Mouse (Mus musculus): ENCODE measurements around the gene Gdf11. TPM values are rescaled to one million over a fixed set of nuclear protein-coding genes. Genes with fewer than 3 reads are reported as not detected.

Gdf11 gene
- 0.09 and 0.11 TPM in 2 replicates for polyA plus RNA-seq (2012; rRNA removed)

GRCm38 (mm10) chr10:128891296-128892094 lies at the start of gene Gdf11:
Gene Gdf11 (minus strand): TSS chr10:128891718.

GRCm38 (mm10) chr10:128933574-128933973 lies 42.1 kb upstream of the Gdf11 start, which contains the start of gene Itga7:
Gene Itga7 (plus strand): TSS chr10:128933818.

GRCm38 (mm10) chr10:128923935-128924334 lies 32.4 kb upstream of the Gdf11 start, which contains the start of gene Bloc1s1:
Gene Bloc1s1 (minus strand): TSS chr10:128924035.

GRCm38 (mm10) chr10:128922822-128923012 lies 31.2 kb upstream of the Gdf11 start, which contains the start of gene Rdh5:
Gene Rdh5 (minus strand): TSS chr10:128922888.

GRCm38 (mm10) chr10:128900698-128901097 lies 9.2 kb upstream of the Gdf11 start, which contains the start of gene Cd63:
Gene Cd63 (plus strand): TSS chr10:128900989.

Other genes with a start within 250 kb of the Gdf11 start
- gene Ikzf4, start 245.7 kb downstream of the Gdf11 start, polyA plus RNA-seq (2012; rRNA removed) = 0.72 and 1.2 TPM in 2 replicates
- 6.8 and 8.7 TPM in 2 replicates for gene Suox, start 217.6 kb downstream of the Gdf11 start, polyA plus RNA-seq (2012; rRNA removed)
- 32.7 and 34.3 TPM in 2 replicates for gene Rab5b, start 195.5 kb downstream of the Gdf11 start, polyA plus RNA-seq (2012; rRNA removed)
- gene Pmel, start 187.5 kb downstream of the Gdf11 start, polyA plus RNA-seq (2012; rRNA removed) = 0.49 and 0.59 TPM in 2 replicates
- gene Cdk2, start 186.7 kb downstream of the Gdf11 start, polyA plus RNA-seq (2012; rRNA removed) = 31.5 and 32.7 TPM in 2 replicates
- gene Dgka, start 146.9 kb downstream of the Gdf11 start, polyA plus RNA-seq (2012; rRNA removed) = 4.4 and 4.6 TPM in 2 replicates
- 15.6 and 15.9 TPM in 2 replicates for gene Pym1, start 143.8 kb downstream of the Gdf11 start, polyA plus RNA-seq (2012; rRNA removed)
- 11.1 and 11.9 TPM in 2 replicates for gene Mmp19, start 100.8 kb downstream of the Gdf11 start, polyA plus RNA-seq (2012; rRNA removed)
- 6.7 and 6.8 TPM in 2 replicates for gene Dnajc14, start 87.7 kb downstream of the Gdf11 start, polyA plus RNA-seq (2012; rRNA removed)
- gene Tmem198b, start 87.3 kb downstream of the Gdf11 start, polyA plus RNA-seq (2012; rRNA removed) = 2.8 and 3.0 TPM in 2 replicates
- 46.5 and 49.9 TPM in 2 replicates for gene Sarnp, start 74.4 kb downstream of the Gdf11 start, polyA plus RNA-seq (2012; rRNA removed)
- gene Ormdl2, start 70.1 kb downstream of the Gdf11 start, polyA plus RNA-seq (2012; rRNA removed) = 54.1 and 59.0 TPM in 2 replicates
- gene Cd63, start 9.3 kb upstream of the Gdf11 start, polyA plus RNA-seq (2012; rRNA removed) = 56.7 and 68.3 TPM in 2 replicates
- 23.6 and 27.6 TPM in 2 replicates for gene Rdh5, start 31.2 kb upstream of the Gdf11 start, polyA plus RNA-seq (2012; rRNA removed)
- 126 and 132 TPM in 2 replicates for gene Bloc1s1, start 32.3 kb upstream of the Gdf11 start, polyA plus RNA-seq (2012; rRNA removed)
- 0.36 and 0.44 TPM in 2 replicates for gene Itga7, start 42.1 kb upstream of the Gdf11 start, polyA plus RNA-seq (2012; rRNA removed)
- 0.27 and 0.96 TPM in 2 replicates for gene Mettl7b, start 69.3 kb upstream of the Gdf11 start, polyA plus RNA-seq (2012; rRNA removed)
- not detected in 2 replicates for gene Olfr9, start 97.7 kb upstream of the Gdf11 start, polyA plus RNA-seq (2012; rRNA removed)
- gene Olfr763, start 119.1 kb upstream of the Gdf11 start, polyA plus RNA-seq (2012; rRNA removed) = not detected in 2 replicates
- not detected in 2 replicates for gene Olfr764-ps1, start 148.2 kb upstream of the Gdf11 start, polyA plus RNA-seq (2012; rRNA removed)
- gene Olfr765, start 158.3 kb upstream of the Gdf11 start, polyA plus RNA-seq (2012; rRNA removed) = not detected in 2 replicates
- gene Olfr766-ps1, start 177.3 kb upstream of the Gdf11 start, polyA plus RNA-seq (2012; rRNA removed) = not detected in 2 replicates
- not detected in 2 replicates for gene Olfr767, start 191.2 kb upstream of the Gdf11 start, polyA plus RNA-seq (2012; rRNA removed)
- not detected in 2 replicates for gene Olfr768, start 207.7 kb upstream of the Gdf11 start, polyA plus RNA-seq (2012; rRNA removed)
- not detected in 2 replicates for gene Olfr769, start 226.1 kb upstream of the Gdf11 start, polyA plus RNA-seq (2012; rRNA removed)
- gene Olfr770, start 247.3 kb upstream of the Gdf11 start, polyA plus RNA-seq (2012; rRNA removed) = not detected in 2 replicates

All from liver, embryonic 18 days (tissue).